Mouse (Mus musculus) heart, embryonic 11.5 days (tissue): ENCODE data around the gene Ssr4. TPM values are rescaled to one million over a fixed set of nuclear protein-coding genes. Genes with fewer than 3 reads are reported as not detected.

Experiments used
- ATAC-seq: fragments of 200-750 bp; cut with Nextera tagmentation; replicated peaks from 2 replicates; pipeline ENCODE4 v1.8.0; 2017; ENCODE audit warnings: moderate library complexity; ENCODE audit not compliant: insufficient number of reproducible peaks, low FRiP score, low TSS enrichment
- H3K27ac ChIP-seq: fragments of 300-500 bp; sonication (generic); 2 replicates; pipeline ENCODE4 v1.5.1; 2014; ENCODE audit warnings: mild to moderate bottlenecking, low read depth, low read length
- H3K27me3 ChIP-seq: fragments of 300-500 bp; sonication (generic); 2 replicates; pipeline ENCODE4 v1.6.1; 2014; ENCODE audit warnings: mild to moderate bottlenecking, low read length, mixed read lengths; ENCODE audit not compliant: control insufficient read depth, insufficient read depth
- H3K36me3 ChIP-seq: fragments of 300-500 bp; sonication (generic); 2 replicates; pipeline ENCODE4 v1.6.1; 2014; ENCODE audit warnings: mild to moderate bottlenecking, low read length, moderate library complexity, mixed read lengths; ENCODE audit not compliant: control insufficient read depth, insufficient read depth
- H3K4me1 ChIP-seq: fragments of 300-500 bp; sonication (generic); 2 replicates; pipeline ENCODE4 v1.6.1; 2014; ENCODE audit warnings: low read length; ENCODE audit not compliant: control insufficient read depth, insufficient read depth
- H3K4me2 ChIP-seq: fragments of 300-500 bp; sonication (generic); 2 replicates; pipeline ENCODE4 v1.6.1; 2014; ENCODE audit warnings: mild to moderate bottlenecking, moderate library complexity
- H3K4me3 ChIP-seq: fragments of 300-500 bp; sonication (generic); 2 replicates; pipeline ENCODE4 v1.5.1; 2014; ENCODE audit warnings: low read depth, low read length
- H3K9ac ChIP-seq: fragments of 300-500 bp; sonication (generic); 2 replicates; pipeline ENCODE4 v1.6.1; 2014; ENCODE audit warnings: mild to moderate bottlenecking, low read depth, low read length, moderate library complexity
- H3K9me3 ChIP-seq: fragments of 300-500 bp; sonication (generic); replicated peaks from 2 replicates; pipeline ENCODE4 v1.6.1; 2016; ENCODE audit warnings: low read length; ENCODE audit not compliant: control insufficient read depth
- WGBS: fragments of 180-500 bp; shearing (Covaris S2); extraction: QIAGEN DNeasy Blood & Tissue Kit; methylation state at CpG from one replicate; pipeline ENCODE4 v1.1.7; 2014; ENCODE audit not compliant: insufficient replicate concordance; 5-methylcytosine and 5-hydroxymethylcytosine counted together
- polyA plus RNA-seq: library from polyadenylated mRNA; unstranded; fragments of >200 nt; fragmentation: Nextera tagmentation; extraction: Ambion mirVana; gene quantifications from 2 replicates; pipeline ENCODE4 v1.2.1, GENCODE M21; 2014

Gene Ssr4
- polyA plus RNA-seq, 1 experiment from 2014 or later = 159 TPM

DNA sequence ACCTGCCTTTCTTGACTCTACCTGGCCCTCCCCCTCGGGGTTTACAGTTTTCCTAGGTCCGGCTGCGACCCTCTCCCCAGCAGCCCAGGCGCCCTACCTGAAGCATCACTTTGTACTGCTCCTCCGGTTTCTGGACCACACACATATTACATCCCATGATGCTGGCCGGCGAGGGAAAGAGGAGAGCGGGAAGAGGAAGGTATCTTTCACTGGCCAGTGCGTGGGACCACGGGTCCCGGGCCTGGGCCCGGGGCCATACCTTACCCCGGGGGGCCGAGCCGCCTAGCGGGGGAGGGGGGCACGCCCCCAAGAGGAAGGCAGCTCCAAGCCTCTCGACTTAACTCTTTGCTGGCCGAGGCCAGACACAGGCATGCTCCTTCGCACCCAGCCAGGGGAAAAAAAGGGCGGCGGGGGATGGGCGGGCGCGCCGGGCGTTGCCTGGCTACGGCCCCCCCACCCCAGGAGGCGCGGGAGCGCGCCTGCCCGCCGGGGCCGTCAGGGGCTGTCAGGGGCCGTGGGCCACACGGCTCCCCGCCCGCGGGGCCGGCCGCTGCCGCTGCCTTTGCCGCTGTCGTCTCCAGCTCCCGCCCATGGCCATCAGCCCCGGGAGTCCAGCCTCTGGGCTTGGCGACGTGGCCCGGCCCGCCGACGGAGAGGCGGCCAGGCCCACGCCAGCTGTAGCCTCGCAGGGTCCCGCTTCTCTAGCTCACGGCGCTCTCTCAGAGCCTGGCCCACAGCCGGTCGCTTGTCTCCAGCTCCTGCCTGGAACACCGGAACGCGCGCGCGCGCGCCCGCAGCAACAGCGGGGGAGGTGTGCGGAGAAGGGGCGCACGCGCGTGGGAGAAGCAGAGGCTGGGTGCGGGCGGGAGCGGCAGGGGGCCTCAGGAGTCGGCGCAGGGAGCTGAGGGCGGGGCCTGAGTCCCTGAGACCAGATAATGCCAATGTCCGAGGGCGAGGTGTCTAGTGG lies 37.6 kb downstream of the Ssr4 start, which contains the start of gene Pdzd4:
Pdzd4 (minus strand) TSS at position 785 of the 967 bp plus-strand sequence.
- H3K9ac ChIP-seq = peak within 1 kb of the TSS; percentile 72
- 13% methylated on average over 75 of the region's 84 CpGs for whole genome bisulfite sequencing
- H3K4me2 ChIP-seq = peak within 1 kb of the TSS; percentile 81
- H3K4me1 ChIP-seq = no peaks in the 10 kb centered on the region
- ATAC-seq = 0 out of 2 replicates have a peak, but pooled peaks have one; percentile 26
- peak within 1 kb of the TSS; percentile 54 for H3K4me3 ChIP-seq
- peaks cover 31% of the 10 kb centered on the region for H3K27me3 ChIP-seq
- H3K36me3 ChIP-seq = no peaks in the 10 kb centered on the region
- H3K9me3 ChIP-seq = no peaks in the 10 kb centered on the region
- H3K27ac ChIP-seq = no peak within 1 kb of the TSS

DNA sequence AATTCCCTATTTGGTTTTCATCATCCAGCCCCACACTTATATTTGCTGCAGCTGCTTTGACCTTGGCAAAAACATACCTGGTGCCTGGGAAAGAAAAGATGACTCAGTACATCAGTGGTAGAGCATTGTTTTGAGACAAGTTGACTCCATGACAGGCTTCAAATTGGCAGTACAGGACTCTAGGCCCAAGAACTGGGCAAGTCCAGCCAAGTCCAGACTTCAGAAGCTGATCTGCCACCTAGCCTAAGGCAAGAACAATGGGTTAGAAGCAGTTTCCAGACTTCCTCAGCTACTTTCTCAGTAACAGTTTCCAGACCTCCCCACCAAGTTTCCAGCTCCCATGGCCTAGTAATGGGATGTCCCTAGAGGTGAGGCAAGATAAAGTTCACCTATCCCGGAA lies 48.9 kb downstream of the Ssr4 start:
- no peak overlapping the region for H3K4me3 ChIP-seq
- H3K9me3 ChIP-seq = no peaks in the 10 kb centered on the region
- no peaks in the 10 kb centered on the region for H3K36me3 ChIP-seq
- 68% methylated on average over 1 of the region's 1 CpGs for WGBS
- H3K27me3 ChIP-seq = no peaks in the 10 kb centered on the region
- no peak for ATAC-seq
- H3K4me1 ChIP-seq = no peaks in the 10 kb centered on the region
- H3K4me2 ChIP-seq = no peak overlapping the region
- H3K27ac ChIP-seq = no peak overlapping the region
- H3K9ac ChIP-seq = no peak overlapping the region

DNA sequence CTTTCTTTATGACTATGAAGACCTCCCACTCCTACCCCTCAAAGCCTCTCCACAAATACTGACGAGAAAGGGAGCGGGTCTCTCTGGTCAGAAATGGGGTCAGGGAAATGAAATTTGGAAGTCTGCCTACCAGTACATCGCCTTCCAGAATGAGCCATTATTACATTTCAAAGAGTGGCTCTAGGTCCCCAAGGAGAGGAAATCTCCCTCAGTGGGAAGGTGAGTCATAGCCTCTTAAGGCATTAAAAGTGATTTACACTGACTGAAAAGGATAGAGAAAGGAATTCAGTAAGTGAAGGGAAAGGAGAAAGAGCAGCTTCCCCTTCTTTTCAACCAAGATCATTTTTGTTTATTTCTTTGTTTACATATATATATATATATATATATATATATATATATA lies 49.9 kb downstream of the Ssr4 start:
- 69% methylated on average over 3 of the region's 3 CpGs for WGBS
- H3K9ac ChIP-seq = no peak overlapping the region
- no peak for ATAC-seq
- H3K27ac ChIP-seq = no peak overlapping the region
- no peak overlapping the region for H3K4me2 ChIP-seq
- no peaks in the 10 kb centered on the region for H3K27me3 ChIP-seq
- no peak overlapping the region for H3K4me3 ChIP-seq
- no peaks in the 10 kb centered on the region for H3K9me3 ChIP-seq
- H3K4me1 ChIP-seq = no peaks in the 10 kb centered on the region
- no peaks in the 10 kb centered on the region for H3K36me3 ChIP-seq

Other genes with a start within 250 kb of the Ssr4 start
- 2.8 and 5.4 TPM in 2 replicates for gene Dusp9, start 147.6 kb upstream of the Ssr4 start, polyA plus RNA-seq
- 11.1 and 12.2 TPM in 2 replicates for gene Pnck, start 126.9 kb upstream of the Ssr4 start, polyA plus RNA-seq
- 6.9 and 8.2 TPM in 2 replicates for gene Slc6a8, start 113.9 kb upstream of the Ssr4 start, polyA plus RNA-seq
- 171 and 188 TPM in 2 replicates for gene Bcap31, start 70.9 kb upstream of the Ssr4 start, polyA plus RNA-seq
- gene Abcd1, start 70.4 kb upstream of the Ssr4 start, polyA plus RNA-seq = 8.1 and 9.2 TPM in 2 replicates
- 0.16 and 0.27 TPM in 2 replicates for gene Plxnb3, start 29.9 kb upstream of the Ssr4 start, polyA plus RNA-seq
- gene Srpk3, start 12.6 kb upstream of the Ssr4 start, polyA plus RNA-seq = 52.6 and 57.9 TPM in 2 replicates
- gene Idh3g, start 131 bp upstream of the Ssr4 start, polyA plus RNA-seq = 285 and 302 TPM in 2 replicates
- gene Pdzd4, start 37.9 kb downstream of the Ssr4 start, polyA plus RNA-seq = 0.33 and 0.46 TPM in 2 replicates
- not detected in 2 replicates for gene Avpr2, start 105.1 kb downstream of the Ssr4 start, polyA plus RNA-seq
- gene L1cam, start 109.1 kb downstream of the Ssr4 start, polyA plus RNA-seq = 1.3 and 2.2 TPM in 2 replicates
- gene Arhgap4, start 134.8 kb downstream of the Ssr4 start, polyA plus RNA-seq = 0.96 and 1.3 TPM in 2 replicates
- 94.3 and 96.5 TPM in 2 replicates for gene Naa10, start 134.9 kb downstream of the Ssr4 start, polyA plus RNA-seq
- 51.6 and 64.0 TPM in 2 replicates for gene Renbp, start 143.8 kb downstream of the Ssr4 start, polyA plus RNA-seq
- gene Hcfc1, start 179.3 kb downstream of the Ssr4 start, polyA plus RNA-seq = 42.6 and 52.1 TPM in 2 replicates
- gene Irak1, start 236.9 kb downstream of the Ssr4 start, polyA plus RNA-seq = 39.3 and 40.7 TPM in 2 replicates